Mouse (Mus musculus) megakaryocyte, adult 5-6 weeks (primary cell): Measurements from ENCODE around the gene Pnkp. TPM values are rescaled to one million over a fixed set of nuclear protein-coding genes. Genes with fewer than 3 reads are reported as not detected.

Experiments
- ATAC-seq: 2 replicates; pipeline ENCODE4 v1.8.0; 2016; ENCODE audit warnings: mild to moderate bottlenecking, inconsistent platforms; ENCODE audit not compliant: poor library complexity, severe bottlenecking
- total RNA-seq, 2 experiments: library from RNA; stranded (forward) in 1 of 2; stranded (reverse) in 1 of 2; fragments of 153-499, 151-499 nt in 1 of 2; fragments of 221-1000, 200-1000 nt in 1 of 2; gene quantifications; 2 replicates each; pipeline versions ENCODE4 v1.2.3 to v1.2.4; 2015 to 2017

Pnkp gene
- total RNA-seq, 2 experiments from 2014 or later: 75.1 to 109 TPM

DNA sequence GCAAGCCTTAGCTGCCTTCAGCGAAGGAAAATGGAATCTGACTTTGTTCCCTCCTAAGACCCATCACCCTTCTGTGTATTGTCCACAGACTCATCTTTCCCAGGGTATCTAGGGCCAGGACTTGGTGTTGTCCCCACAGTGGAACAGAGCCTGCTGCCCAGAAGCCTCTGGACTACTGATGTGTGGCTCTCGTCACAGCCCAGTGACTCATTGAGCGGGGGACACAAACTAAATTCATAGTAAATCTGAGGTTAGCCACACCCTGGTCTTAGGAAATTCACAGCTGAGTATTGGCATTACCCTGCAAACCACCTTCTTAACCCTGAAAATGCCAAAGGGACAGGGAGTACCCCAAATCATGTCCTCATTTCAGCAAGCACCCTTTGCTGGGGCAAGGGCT, 30.2 kb upstream of the Pnkp start:
- peak; percentile 44 for ATAC-seq

GRCm38 (mm10) chr7:44828706-44829105, 28.2 kb upstream of the Pnkp start:
- no peak for ATAC-seq

GRCm38 (mm10) chr7:44832763-44833162, 24.2 kb upstream of the Pnkp start:
- no peak for ATAC-seq

- no peak for ATAC-seq
These were observed 21.4 kb upstream of the Pnkp start for GRCm38 (mm10) chr7:44835373-44836015.

DNA sequence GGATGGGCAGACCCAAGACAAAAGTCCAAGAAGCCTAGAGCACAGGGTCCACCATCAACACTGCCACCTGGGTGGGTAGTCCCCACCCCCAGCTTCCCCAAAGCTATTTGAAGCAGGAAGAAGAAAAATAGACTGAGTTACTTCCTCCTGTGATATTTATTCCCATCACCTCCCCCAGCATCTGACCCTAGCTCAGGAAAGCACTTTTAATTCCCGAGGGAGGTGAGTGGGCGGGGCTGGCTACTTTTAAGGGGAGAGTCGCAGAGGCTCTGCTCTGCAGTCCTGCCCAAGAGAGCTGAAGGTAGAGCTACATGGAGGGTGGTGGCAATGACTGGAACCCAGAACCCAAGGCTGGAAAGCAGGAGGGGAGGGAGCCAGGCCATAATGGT, 20.9 kb upstream of the Pnkp start:
- no peak for ATAC-seq

DNA sequence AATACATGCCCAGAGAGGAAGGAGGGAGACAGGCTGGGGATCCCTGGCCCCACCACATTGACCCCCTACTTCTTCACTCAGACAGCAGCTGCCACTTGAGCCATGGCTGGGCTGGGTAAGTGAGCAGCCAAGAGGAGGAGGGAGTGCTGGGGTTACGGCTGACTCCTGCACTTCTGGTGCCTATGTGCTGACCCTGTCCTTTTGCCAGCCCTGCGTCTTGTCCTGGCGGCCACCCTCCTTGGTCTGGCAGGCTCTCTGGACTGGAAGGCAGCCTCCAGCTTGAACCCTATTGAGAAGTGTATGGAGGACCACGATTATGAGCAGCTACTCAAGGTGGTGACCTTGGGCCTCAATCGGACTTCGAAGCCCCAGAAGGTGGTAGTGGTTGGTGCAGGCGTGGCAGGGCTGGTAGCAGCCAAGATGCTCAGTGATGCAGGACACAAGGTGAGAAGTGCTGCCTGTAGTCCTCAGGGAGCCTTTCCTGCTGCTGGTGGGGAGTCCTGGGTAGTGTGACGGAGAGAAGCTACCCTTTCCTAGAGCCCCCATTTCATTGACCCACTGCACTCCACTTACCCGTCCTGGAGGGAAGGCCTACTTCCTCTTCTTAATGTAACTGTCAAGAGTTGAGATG, 20.4 kb upstream of the Pnkp start:
- no peak for ATAC-seq

- ATAC-seq: no peak
These were observed 18.9 kb upstream of the Pnkp start for GRCm38 (mm10) chr7:44838073-44838472.

GRCm38 (mm10) chr7:44839171-44839490, 17.8 kb upstream of the Pnkp start:
- ATAC-seq: no peak

DNA sequence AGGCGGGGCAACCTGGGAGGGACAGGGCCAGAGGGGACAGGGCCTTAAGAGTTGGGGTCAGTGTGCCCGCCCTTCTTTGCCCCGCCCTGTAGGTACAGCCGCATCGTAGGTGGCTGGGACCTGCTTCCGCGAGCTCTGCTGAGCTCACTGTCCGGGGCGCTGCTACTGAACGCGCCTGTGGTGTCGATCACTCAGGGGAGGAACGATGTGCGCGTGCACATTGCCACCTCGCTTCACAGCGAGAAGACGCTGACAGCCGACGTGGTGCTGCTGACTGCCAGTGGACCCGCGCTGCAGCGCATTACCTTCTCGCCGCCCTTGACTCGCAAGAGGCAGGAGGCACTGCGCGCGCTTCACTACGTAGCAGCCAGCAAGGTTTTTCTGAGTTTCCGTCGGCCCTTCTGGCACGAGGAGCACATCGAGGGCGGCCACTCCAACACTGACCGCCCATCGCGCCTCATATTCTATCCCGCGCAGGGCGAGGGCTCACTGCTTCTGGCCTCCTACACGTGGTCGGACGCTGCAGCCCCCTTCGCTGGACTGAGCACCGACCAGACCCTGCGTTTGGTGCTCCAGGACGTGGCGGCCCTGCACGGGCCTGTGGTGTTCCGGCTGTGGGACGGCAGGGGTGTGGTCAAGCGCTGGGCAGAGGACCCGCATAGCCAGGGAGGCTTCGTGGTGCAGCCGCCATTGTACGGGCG, 17.3 kb upstream of the Pnkp start:
- peak; percentile 62 for ATAC-seq

DNA sequence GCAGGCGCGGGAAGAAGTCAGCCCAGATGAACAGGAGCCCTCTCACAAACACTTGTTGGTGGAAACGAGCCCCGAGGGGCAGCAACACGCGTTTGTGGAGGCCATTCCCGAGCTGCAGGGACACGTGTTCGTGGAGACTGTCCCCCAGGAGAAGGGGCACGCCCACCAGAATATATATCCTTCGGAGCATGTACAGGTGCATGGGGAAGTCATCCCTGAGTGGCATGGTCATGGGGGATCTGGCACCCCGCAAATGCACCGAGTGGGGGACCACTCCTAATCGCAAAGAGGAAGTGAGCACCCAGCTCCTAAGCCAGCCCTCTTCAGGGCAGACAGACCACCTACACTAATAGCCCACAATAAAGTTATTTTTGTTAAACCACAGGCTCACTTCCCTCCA, 16.5 kb upstream of the Pnkp start:
- ATAC-seq: peak; percentile 19; the same call in 1 of the 2 replicates

DNA sequence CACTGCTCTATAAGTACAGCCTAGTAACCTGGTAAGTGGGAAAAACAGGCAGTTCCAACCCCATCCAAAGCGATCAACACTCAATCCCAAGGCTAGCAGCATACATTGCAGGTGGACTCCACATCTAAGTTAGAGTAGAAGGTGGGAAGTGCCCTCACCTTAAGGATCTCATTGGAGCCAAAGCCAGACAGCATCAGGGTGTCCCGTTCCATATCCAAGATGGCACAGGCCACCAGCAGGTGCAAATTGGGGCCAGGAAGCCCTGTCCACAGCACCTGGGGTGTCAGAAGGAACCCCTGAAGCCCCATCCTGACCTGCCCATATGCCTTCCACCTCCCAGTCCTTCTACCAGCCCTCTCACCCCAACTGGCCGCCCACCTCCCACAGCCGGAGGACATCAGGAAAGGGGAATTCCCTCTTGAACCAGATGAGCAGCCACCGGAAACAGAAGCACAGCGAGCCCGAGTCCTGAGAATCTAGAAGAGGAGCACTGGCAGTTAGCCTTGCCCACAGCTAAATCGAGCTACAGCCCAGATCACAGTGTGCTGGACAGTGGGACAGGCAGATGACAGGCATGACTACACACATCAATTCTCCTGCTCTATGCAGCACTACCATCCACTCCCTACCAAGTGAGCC, 15.0 kb upstream of the Pnkp start:
- no peak for ATAC-seq

- ATAC-seq: no peak
These were observed 11.9 kb upstream of the Pnkp start for GRCm38 (mm10) chr7:44845006-44845405.

GRCm38 (mm10) chr7:44846804-44847203, 10.1 kb upstream of the Pnkp start:
- no peak for ATAC-seq

DNA sequence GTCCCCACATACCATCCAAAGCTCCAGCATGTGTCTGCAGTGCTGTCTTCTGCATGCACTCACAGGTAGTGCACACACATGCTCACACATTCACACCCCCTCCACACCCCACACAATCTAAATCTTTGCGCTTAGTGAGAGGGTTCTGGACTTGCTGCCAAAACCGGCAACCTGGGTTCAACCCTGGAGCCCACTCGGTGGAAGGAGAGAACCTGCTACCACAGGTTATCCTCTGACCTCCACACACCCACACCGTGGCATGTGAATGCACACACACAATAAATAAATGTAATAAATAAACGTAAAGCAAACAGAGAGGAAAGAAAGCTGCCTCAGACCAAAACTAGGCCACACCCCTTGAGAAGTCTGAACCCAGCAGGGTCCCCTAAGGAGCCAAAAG, 9.2 kb upstream of the Pnkp start:
- no peak for ATAC-seq

DNA sequence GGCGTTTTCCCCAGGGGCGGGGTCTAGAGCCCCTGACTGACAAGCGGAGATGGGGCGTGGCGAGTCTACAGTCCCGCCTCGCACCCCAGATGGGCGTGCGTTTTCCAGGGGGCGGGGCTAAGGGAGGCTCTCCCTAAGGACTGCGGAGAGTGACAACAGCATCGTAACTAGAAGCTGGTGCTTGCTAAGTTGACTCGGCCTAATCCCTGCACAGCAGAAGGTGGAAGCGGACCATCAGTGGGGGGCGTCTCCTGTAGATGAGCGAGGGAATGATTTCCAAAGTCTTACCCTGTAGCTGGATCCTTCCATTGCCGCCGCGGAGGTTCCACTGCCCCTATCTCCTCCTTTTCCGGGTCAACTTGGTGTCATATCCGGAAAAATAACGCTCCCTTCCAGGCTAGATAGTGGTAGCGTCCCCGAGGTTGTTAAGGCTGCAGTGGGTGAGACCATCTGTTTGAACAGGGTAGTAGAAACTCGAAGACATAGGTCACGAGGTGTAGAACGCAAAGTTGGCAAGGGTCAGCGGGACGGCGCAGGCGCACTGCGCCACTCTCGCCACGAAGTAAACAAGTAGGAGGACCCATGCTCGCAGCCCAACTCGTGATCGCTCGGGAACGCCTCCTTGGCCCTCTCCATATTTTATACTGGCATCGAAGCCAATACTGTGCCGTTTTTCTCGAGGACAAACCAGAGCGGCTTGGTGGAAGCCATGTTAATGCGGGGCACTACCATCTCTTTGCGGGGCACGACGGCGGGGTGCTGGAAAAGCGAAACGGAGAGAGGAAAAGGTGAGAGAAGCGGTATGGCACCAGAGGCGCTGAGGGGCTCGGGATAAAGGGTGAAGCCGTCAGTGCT, 8.2 kb upstream of the Pnkp start, which contains the start of the genes Akt1s1 and Tbc1d17:
Akt1s1 (plus strand) TSS at position 431 of the 855 bp plus-strand sequence.
Tbc1d17 (minus strand) TSS at position 519 of the 855 bp plus-strand sequence.
- peak; percentile 71 for ATAC-seq

DNA sequence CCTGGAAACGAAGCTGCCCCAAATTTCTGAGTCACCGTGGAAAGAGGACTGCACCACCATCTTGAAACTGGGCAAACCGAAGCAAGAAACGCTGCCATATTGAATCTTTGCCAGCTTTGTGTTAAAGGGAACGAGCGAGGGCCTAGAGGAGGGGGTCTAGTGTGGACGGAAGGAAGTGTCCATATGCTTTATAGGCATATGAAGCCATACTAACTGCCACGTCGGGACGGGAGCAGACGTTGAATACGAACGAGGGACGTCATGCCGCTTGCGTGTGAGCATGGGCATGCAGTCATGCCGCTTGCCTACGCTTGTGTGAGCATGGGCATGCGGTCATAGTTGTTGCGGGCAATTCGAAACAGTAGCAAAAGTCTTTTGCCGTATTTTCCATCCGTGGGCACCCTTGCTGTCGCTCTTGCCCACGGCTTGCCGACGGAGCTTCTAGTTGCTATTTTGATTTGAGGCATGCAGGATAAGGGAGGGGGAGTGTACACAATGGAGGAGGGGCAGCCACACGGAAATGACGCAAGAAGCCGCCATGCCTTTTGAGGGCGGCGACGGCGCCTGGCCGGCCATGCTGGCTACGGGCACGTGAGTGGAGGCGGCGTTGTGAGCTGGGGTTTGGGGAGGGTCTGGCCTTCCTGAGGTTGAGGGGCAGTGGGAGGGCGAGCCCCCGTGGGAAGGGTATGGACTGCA, 7.4 kb upstream of the Pnkp start:
- peak; percentile 48 for ATAC-seq

DNA sequence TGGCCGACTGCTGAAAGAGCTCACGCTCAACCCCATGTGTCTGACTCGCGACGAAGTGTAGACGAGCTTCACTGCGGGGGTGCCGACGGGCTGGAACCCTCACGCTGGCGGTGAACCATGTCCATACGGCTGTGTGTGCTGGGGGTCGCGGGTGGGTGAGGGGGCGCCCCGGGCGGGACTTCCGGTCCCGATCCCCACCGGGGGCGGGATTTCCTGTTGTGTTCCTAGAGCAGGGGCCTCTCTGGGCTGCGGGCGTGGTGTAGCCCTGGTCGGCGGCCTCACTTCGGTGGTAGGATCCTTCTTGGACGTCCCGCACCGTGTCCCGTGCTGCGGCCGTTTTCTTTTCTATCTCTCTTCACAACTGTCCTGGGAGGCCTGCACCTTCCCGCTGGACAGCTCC, 6.8 kb upstream of the Pnkp start:
- ATAC-seq: no peak

DNA sequence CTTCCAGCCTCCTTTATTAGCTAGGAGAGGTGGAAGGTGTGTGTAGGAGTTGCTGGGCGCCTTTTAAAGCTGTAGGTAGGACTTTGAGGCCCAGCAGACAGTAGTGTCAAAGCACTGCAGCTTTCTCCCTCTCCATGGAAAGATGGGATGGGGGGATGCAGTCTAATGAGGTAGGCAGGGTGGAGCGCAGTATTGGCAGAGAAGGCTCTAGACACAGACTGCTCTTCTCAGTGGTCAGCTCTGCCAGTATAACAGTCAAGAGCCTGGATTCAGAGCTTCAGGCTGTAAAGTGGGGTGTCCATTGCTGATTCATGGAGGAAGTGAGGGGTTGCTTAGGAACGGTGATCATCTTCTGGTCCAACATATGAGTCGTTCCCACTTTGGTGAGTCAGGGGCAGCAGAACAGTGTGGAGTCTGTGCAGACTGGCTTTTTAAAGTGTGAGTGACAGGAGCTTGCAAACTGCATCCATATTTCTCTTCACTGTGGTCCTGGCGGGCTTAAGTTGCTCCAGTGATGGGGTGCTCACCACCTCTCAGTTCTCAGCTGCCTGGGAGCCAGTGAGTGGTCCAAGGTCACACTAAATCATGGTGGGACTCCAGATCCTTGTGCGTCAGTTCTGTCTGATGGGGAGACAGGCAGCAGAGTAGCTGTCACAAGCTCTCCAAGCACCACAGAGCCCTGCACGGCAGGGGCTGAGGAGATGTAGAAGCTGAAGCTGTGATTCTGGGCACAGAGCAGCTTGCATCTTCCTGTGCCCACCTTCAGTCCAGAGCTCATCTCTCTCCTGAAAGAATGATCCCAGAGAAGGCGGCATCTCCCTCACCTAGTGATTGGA, 5.9 kb upstream of the Pnkp start:
- no peak for ATAC-seq

DNA sequence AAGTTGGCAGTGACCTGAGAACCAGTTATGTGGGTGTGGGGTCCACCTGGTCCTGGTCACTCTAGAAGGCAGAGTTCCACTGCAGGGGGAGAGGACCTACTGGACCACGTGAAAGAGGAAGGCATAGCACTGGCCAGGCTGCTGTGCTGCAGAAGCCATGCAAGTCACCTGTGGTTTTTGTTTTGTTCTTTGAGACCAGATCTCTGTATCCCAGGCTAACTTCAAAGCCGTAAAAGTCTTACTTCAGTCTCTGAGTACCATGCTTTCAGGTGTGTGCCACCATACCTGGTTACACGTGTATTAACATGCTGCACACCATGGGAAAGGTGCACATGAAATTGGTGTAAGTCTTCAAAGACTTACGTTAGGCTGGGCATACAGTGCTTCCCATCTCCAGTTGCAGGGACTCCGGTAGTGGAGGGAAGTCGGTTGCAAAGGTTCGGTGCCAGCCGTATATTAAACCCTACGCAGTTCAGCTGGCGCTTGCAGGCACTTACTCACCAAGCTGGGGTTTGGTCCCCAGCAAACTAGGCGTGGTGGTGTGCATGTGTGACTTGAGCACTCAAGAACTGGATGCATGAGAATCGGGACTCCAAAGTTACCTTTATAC, 5.2 kb upstream of the Pnkp start:
- no peak for ATAC-seq
